Mouse (Mus musculus) lung, postnatal 25 days (tissue): ENCODE data around the gene Rad23a.
"Not testable (repeated sequence)": the region's sequence is repeated elsewhere in the genome, so short reads cannot be mapped to it uniquely, and the experiment has no call there.

ENCODE experiments used
- DNase-seq: peaks from one replicate; pipeline ENCODE4 v3.0.0; 2022; ENCODE audit warnings: low spot score

Gene Rad23a

GRCm38 (mm10) chr8:84839875-84840247, 604 bp downstream of the Rad23a start:
- no peak for DNase-seq

DNA sequence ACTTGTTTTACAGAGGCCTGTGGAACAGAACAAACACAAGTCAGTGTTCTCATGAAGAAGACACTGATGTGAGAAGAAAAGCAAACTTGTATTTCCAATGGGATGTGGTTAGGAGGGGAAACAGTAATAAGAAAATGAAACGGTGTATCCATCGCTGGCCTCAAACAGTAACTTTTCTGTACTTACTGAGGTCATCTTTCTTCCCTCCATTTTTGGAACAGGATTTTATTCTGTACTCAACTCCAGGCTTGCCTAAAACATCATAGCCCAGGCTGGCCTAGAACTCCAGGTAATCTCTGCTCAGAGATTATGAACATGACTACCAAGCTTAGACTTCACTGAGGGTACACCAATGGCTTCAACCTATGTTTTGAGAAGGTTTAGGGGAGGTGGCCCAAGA, 1.1 kb downstream of the Rad23a start:
- no peak for DNase-seq

DNA sequence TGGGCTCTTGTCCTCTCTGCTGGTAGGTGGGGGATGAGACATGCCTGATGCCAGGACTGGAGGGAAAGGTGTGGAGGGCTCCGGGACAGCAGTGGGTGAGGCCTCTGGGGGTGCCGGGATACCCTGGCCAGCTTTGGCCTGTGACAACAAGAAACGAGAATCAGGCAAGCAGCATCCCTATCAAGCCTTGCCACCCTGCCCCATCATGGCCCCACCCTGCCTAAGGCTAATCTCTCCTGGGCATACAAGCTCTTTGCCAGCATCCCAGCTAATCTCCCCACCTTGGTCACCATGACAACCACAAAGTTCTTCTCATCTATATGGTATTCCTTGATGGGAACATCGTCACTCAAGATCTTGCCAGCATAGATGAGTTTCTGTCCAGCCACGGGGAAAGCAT, 2.0 kb downstream of the Rad23a start:
- no peak for DNase-seq

GRCm38 (mm10) chr8:84837912-84838470, 2.5 kb downstream of the Rad23a start:
- no peak for DNase-seq

DNA sequence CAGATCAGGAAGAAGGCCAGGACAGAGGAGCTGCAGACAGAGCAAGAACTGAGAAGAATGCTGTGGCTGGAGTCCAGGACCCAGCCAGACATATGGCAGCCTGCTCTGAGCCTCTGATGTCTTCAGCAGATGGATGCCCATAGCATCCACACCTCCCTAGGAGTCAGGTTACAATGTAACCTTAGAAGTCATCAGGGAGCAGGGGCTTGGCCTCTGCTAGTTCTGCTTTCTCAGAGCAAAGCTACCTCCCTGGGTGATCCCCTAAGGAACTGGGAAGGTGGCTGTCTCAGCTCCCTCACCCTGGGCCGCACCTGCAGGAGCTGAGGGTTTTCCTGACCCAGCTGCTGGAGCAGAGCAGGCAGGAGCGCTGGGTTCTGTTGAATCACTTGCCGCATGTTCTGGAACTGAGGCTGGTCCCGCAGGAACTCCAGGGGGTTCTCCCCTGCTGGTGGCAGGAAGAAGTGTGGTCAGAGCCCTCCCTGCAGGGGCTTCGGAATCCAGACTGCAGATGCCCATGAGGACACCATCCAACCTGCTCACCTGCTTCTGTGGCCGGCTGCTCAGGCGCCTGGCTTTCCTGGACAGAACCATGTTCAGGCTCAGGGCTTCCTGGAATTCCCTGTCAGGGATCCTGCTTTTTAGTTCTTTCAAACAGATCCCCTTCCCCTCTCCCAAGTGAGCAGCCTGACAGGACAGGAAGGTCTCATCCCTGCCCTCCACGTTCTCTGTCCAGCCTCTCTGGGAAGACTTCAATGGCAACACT, 3.1 kb downstream of the Rad23a start:
- no peak for DNase-seq

GRCm38 (mm10) chr8:84834866-84835855, 5.3 kb downstream of the Rad23a start:
- no peak for DNase-seq

- no peak for DNase-seq
These were observed 6.2 kb downstream of the Rad23a start for GRCm38 (mm10) chr8:84834002-84834865.

DNA sequence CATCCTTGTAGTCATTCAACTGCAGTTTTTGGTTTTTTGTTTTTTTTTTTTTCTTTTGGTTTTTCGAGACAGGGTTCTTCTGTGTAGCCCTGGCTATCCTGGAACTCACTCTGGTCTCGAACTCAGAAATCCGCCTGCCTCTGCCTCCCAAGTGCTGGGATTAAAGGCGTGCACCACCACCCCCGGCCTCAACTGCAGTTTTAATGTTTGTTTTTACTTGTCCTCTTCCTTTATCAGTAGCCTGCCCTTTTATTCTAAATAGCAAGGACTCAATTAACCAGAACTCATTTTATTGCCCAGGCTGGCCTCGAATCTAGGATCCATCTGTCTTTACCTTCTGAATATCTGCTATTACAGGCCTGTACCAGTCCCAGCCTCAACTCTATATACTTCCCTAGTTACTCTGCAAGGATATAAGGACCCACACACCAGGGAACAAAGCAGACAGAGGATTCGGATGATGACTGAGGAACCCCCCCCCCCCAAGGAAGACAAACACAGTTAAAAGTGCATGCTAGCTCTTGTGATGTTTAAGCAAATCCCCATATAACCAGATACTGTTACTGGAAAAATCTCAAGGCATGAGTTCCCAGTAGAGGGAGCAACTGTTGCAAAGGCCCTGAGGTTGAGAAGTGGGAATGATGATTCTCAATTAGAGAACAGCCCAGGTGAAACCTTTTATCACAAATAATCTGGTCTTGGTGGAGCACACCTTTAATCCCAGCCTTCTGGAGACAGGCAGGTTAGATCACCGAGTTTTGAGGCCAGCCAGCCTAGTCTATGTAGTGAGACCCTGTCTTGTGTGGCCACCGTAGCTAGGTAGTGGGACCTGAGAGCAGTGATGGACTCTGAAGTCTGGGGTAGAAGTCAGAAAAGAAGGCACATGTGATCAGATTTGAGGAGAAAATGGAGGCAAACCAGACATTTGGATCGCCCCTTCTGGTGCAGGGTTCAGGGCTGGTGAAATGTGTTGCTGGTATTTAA, 7.4 kb downstream of the Rad23a start:
- no peak for DNase-seq

GRCm38 (mm10) chr8:84832034-84832717, 8.3 kb downstream of the Rad23a start:
- DNase-seq = peak; percentile 81

DNA sequence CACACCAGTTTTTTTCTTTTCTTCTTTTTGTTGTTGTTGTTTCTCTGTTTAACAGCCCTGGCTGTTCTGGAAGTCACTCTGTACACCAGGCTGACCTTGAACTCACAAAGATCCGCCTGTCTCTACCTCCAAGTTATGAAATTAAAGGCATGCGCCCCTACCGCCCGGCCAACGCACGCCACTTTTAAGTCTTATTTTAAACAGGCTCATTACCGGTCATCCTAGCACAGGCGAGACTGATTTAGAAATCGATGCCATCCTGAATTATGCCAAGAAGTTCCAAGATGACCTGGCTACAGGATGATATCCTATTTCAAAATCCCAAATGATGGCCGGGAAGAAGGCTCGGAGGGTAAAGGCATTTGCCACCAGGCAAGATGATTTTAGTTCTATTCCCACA, 9.0 kb downstream of the Rad23a start, which contains the start of gene Gadd45gip1:
TSS of gene Gadd45gip1 (plus strand) at position 33 of the 400 bp plus-strand sequence.
- DNase-seq = peak; percentile 51

DNA sequence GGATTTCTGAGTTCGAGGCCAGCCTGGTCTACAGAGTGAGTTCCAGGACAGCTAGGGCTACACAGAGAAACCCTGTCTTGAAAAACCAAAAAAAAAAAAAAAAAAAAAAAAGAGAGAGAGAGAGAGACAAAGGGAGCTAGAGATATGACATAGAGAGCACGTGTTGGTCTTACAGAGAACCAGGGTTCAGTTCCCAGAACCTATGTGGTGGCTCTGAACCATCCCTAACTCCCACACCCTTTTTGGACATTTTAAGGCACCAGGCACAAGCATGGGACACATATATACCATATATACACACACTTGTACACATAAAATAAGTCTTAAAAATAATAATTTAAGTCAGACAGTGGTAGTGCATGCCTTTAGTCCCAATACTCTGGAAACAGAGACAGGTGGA, 13.9 kb downstream of the Rad23a start:
- DNase-seq = not testable (repeated sequence)

DNA sequence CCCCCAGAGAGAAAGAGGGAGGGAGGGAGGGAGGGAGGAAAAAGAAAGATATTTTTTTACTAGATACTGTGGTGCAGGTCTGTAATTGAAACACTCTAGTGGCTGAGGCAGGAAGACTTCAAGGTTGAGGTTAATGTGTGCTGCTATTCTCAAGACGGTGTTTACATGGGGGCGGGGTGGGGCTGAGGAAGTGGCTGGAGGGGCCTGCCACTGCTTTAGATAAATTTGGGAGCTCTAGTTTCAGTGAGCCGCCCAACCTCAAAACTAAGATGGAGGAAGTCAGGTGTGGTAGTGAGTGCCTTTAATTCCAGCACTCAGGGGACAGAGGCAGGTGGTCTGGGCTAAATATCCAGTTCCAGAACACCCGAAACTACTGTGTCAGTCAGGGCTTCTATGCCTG, 14.8 kb downstream of the Rad23a start:
- peak; percentile 32 for DNase-seq

DNA sequence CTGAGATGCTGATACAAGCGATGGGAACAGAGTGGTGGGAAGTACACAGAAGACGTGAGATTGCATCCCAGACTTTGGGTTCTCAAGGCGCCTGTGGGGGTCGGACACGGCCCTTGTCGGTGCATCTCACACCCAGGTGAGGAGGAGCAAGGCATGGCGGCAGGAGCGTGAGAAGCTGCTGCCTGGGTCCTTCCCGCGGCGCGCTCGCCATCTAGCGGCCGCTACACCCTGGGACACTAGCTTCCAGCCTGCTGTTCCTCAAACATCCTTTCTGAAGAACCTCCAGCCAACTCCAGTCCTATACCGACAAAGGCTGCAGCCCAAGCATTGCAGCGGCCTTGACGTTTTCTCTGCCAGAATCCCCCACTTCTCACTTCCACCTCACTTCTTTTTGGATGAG, 16.8 kb downstream of the Rad23a start:
- peak; percentile 60 for DNase-seq

GRCm38 (mm10) chr8:84822723-84823122, 17.7 kb downstream of the Rad23a start, which contains the start of gene Dand5:
Gene Dand5, minus strand, starts transcription at chr8:84822823.
- no peak for DNase-seq

DNA sequence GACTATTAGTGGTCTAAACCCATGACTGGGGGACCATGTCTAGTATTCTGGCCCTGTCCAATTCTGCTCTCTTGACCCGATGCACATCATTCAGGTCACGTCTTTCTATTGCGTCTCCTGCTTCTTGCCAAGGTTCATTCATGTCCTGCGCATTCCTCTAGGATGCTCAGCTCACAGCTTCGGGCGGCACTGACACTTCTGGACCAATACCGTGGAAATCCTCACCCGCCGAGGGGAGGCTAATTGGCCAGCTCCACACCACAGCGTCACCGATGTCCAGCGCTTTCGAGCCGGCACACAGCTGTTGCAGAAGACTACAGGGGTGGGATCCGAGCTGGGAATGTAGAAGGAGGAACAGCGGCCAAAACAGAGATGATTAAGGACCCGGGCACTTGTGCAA, 24.3 kb downstream of the Rad23a start:
- no peak for DNase-seq

- DNase-seq = peak; percentile 95
These were observed 24.9 kb downstream of the Rad23a start for GRCm38 (mm10) chr8:84815547-84815946.

GRCm38 (mm10) chr8:84814555-84815441, 25.7 kb downstream of the Rad23a start:
- no peak for DNase-seq

DNA sequence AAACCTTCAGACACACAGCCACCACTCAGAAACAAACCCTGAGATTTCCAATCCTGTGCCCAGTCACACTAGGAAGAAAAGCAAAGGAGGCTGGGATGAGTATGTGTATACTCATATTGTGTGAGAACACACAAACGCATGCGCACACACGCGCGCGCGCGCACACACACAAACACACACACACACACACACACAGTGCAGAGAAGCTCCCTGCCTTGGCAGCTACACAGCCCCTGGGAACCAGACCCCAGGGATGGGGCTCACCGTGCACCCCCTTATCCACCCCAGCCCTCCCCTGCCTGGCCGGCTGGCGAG, 26.3 kb downstream of the Rad23a start:
- no peak for DNase-seq

DNA sequence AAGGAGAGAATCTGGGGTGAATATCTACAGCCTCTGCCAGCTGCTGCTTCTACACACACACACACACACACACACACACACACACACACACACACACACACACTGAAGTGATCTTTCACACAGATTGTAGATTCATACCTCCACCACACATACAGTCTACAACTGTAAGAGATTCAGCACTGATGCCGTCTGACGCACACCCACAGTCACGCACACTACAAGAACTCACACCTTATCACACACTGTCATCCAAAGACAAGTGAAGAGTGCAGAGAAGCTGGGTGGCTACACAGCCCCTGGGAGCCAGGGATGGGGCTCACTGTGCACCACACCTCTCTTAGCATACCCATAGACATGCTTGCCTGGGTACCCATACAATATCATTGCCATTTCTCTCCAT, 26.6 kb downstream of the Rad23a start:
- DNase-seq = no peak
